Mouse (Mus musculus): ENCODE results near the gene Plcb4.

The Plcb4 gene

DNA sequence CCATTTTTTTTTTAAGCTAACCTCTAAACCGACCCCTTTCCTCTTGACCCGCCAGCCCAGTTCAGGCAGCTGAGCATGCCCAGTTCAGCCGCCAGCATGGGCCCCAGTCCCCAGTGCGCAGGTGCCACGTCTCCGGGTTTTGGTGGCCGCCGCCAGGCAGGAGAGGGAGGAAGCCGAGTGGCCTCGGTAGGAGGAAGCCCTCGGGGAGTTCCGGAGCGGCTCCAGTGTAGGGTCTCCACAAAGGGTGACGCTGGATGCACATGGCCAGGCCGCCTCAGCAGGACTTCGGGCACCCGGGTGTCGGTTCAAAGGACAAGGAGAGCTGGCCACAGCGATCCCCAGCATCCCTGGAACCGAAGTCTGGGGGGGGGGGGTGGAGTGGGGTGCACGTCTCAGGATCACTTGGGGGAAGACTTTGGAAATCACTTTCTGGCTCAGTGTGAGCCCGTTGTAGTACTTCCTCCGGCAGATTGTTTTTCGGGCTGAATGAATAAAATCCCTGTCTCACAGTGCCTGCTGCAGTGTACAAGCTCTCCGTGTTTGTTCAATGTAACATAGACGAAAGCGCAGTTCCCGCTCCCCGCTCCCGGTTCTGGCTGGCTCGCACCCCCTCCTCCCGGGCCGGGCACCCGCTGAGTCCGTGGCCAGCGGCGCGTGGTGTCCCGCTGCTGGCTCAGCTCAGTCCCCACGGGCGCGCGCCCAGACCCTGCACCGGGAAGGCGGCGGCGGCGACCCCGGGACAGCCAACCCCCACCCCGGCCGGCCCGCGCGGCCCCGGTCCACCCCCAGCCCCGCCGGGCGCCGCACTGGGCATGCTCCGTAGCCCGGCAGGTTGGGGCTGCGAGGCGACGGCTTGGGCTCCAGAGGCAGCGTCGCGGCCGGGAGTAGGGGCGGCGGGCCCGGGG, at the start of gene Plcb4:
Gene Plcb4 (plus strand): TSS at position 526 of the 905 bp plus-strand sequence.
- DNase-seq, result peak; percentile 75 to 78

DNA sequence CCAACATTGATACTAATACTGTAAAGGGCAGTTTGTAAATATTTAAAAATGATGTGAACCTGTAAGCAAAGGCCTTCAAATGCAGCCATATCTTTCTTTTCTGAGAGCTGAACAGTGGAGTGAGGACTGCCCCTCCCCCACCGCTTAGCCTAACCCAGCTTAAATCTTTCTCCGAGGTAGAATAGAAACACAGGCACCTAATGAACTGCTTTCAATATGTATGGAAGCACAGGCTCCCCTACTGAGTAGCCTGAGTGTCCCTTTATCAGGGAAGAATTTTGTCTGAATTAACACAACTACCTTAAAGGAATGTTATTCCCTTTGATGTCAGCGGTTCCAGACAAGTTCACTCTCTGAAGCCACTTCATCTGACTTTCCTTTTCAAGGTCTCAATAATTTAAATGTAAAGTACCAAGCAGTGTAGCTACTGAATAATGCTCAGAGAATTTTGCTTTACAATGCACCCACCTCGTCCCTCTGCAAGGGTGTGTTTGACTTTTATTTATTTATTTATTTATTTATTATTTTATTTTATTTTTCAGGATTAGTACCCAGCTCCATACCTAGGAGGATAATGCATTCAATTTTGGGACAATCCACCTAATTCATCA, 44.1 kb upstream of the Plcb4 start:
- no peak for DNase-seq

DNA sequence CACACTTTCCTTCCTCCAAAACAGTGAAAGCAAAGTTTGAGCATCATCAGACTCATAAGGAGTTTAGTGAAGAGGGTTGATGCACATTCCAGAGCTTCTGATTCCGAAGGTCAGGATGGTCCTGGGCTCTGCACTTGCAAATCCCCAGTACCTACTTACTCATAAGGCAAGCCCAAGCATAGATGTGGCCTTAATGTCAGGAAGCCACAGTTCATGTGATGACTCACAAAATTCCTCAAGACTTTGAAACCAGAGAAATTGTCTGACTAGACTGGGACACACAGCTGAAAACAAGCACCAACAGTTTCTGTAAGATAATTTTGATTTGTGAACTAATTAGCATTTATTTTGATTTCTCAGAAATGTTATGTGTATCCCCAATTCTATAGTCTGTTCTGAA, 42.7 kb upstream of the Plcb4 start:
- DNase-seq, result no peak

DNA sequence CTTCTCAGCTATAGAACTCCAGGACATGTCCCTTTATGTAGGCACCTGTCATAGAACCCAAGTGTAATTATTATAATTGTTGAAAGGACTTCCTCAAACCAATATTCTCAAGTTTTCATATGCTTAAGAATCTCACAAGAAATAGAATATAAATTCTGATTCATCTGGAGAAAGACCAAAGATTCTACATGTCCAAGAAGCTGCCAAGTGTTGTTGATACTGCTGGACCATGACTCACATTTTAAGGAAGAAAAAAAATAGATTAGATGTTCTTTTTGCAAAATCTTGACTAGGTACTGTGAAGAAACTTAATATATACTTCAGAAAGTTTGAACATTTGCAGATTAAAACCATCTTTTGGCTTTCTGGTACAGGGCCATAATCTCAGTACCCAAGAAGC, 40.3 kb upstream of the Plcb4 start:
- no peak for DNase-seq

DNA sequence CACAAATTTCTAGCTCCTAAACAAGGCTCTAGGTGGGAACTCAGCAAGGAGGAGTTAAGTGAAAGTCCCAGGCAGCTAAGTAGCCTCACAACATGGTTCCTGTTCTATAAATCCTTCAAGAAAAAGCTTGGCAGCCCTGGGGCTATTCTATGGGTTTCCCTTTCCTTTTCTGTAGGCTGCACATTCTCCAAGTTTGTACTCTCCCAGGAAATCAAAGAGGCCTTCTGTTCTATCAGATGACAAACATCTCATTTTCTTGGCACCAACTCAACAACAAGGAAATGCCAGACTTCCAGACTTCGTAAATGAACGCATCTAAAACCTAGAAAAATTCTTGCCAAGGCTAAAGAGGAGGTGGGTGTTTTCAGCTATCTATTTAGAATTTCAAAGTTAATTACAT, 38.9 kb upstream of the Plcb4 start:
- no peak for DNase-seq

DNA sequence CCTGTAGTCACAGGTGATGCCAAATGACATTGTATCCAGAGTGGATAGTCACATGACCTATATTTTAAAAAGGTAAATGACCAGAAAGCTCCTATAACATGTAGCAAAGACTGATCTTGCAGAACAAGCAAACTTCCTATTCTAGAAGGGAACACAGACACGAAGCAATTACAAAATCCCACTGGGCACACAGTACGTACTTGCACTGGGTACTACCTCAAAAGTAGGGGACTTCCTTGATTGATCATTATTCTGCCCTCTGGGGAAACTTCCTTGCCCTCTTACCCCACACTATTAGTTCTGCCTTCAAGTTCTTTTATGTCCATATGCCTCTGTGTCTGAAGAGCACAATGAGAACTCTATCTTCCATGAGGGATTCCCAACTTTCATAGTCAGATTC, 31.0 kb upstream of the Plcb4 start:
- DNase-seq, result no peak

DNA sequence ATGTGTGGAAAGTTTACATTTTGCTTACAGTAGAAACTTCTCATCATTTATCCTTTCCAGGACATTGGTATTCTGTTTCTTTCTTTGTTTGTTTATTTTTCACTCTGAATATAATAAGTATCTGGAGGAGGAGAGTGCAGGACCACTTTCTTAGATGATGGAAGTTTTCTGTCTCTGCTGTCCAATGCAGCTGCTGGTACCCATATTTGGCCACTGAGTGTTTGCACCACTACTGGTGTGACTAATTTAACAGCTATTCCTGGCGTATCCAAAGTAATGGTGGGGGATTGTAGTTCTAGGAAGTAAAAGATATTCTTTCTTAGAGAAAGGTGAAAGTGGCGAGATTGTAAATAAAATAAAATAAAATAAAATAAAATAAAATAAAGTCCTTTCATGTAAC, 21.6 kb upstream of the Plcb4 start:
- DNase-seq, result no peak

DNA sequence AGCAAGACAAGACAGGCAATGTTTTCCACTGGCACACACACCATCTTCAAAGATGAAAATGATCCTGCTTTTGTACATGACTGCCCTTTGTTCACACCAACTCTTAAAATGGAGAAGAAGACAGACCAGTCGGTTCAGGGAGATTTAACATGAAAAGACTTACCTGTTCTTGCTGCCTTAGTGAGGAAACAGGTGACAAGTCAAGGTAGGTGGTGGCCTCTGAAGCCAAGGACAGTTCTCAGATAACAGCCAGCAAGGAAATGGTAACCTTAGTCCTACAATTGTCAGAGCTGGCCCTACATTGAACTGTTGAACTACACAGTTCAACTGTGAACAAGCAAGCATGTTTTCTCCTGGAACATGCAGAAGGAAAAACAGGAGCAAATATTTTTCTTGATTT, 17.8 kb upstream of the Plcb4 start:
- DNase-seq, result no peak

DNA sequence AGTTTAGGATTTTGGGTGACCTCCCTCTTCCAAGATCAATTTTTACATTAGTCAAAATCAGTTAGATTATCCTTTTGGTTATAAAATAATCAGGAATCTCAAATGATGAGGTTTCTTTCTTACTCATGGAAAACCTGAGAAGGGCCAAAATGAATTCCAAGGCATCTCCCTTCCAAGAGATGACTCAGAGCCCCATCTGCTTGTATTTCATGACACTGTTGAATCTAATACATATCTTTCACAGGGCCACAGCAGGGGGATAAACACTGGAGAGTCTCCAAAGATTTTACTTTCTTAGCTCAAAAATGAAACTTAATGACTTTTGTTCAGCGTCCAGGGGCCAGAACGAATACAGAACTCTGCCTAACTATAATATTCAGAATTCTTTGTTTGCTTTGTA, 17.2 kb upstream of the Plcb4 start:
- no peak for DNase-seq

DNA sequence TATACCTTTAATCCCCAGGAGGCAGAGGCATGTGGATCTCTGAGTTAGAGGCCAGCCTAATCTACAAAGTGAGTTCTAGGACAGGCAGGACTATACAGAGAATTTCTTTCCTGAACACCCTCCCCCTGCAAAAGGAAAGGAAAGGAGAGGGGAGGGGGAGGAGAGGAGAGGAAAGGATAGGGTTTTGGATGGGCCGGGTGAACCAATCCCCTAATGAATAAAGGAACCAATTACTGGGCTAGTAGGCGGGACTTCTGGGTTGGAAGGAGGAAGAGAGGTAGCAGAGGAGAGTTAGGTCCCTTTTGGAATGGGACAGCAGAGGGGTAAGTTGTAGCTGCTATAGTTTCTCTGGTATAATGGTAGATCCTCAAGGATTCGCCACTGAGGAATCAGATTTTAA, 12.6 kb upstream of the Plcb4 start:
- DNase-seq, result no peak

DNA sequence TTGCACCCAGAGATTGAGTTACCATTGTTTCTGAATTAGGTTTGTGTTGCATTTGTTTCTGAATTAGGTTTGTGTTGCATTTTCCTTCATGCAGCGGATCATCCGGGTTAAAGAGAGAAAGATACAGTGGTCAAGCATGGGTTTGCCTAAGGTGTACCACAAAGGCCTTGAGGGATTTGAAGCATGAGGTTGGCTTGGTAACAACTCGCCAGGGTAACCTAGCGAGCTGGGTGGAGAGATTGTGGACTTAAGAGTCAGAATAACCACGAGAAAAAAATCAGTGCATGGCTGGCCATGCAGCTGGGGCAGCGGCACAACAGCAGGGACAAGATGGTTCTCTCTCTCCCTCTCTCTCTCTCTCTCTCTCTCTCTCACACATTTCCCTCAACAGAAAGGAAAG, 12.2 kb upstream of the Plcb4 start:
- no peak for DNase-seq

DNA sequence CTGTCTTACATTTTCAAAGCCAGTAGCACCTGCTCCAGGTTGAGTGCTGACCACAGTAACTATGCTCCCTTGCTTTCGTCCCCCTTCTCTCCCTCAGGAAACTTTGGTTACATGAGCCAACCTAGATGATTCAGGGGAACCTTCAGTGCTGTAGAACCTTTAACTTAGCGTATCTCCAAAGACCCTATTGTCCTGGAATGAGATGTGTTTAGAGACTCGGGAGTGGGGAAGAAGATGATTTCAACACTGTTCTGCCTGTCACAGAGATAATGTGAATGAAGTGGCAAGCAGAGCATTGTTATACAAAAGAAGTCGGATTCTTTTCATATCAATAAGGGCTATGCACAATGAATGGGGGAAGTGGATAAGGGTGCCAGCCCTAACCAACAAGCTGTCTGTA, 10.8 kb upstream of the Plcb4 start:
- no peak for DNase-seq

DNA sequence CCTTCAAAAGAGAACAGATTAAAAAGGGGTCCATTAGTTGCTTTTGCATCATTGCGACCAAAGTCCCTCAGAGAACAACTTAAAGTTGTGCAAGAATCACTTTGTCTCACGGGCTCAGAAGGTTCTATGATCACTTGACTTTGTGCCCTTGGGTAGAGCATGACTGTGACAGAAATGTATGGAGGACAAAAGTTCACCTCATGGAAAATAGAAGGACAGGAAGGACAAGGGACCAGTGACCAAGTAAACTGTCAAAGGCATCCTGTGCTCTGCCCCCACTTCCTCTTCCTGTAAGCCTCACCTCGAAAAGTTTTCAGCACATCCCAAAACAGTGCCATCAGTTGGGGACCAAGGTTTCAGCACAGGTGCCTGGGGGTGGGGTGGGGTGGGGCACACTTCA, 7.9 kb upstream of the Plcb4 start:
- no peak for DNase-seq

DNA sequence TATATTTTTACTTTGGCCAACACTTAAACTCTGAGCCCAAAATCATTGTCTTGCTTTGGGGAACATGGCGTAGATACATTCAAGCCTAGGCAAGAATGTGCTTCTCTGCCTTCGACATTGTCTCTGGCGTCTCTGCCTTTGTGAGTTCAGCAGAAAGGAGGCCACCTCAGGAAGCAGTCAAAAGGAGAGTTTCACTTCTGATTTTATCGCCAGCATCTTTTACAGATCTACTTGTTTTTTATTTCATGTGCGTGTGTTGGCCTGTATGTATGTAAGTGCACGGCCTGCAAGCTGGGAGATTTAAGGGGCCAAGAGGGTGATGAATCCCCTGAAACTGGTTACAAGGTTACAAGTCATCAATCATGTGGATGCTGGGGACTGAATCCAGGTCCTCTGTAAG, 6.8 kb upstream of the Plcb4 start:
- DNase-seq, result no peak

DNA sequence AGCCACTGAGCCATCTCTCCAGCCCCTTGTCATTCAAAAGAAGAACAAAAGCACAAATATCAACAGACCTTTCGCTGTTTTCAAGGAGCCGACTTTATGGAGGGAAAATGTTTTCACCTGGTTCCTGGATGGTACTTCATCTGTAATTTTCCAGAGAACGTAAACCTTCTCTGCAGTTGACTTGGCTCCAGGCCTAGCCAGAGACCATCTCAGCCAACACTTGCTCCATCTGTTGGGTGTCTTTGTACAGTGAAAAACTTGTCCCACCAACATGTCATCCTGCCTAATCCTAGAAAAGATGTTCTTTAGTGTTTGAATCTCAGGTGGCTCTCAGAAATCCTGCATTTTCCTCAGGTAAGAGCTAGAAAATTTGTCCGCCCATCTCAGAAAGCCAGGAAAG, 6.4 kb upstream of the Plcb4 start:
- no peak for DNase-seq

DNA sequence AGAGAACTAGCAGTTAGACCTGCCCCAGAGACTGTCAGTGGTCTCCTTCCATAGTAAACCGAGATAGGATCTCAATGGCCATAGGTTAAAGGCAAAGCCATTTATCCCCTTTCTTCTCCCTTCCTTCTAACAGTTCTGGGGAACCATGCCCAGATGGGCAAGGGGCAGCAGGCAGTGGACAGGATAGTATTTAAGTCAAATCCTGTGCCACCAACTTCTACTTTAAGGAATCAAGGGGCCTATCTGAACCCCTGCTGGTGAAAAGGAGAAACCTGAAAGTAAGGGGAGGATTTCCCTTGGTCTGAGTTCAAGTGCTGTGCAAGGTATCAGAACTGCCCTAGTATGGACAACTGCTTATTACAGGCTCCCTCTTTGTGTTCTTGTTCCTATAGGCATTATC, 2.9 kb upstream of the Plcb4 start:
- no peak for DNase-seq

DNA sequence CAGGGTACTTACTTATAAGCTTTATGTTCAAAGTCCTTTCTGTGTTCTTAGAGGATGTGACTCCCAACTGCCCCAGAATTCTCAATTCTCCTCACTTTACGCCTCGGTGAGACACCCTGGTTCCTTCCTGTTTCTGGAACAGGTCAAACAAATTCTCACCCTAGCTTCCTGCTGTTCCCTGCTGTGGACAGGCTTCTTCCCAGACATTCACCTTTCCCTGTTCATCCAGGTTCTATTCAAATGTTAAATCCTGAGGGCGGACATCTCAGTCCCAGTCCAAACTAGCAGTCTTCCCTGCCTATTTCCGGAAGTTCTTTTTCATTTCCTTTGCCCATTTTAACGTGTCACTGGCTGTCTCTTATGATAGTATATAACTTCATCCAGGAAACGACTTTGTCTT, 2.2 kb upstream of the Plcb4 start:
- no peak for DNase-seq

DNA sequence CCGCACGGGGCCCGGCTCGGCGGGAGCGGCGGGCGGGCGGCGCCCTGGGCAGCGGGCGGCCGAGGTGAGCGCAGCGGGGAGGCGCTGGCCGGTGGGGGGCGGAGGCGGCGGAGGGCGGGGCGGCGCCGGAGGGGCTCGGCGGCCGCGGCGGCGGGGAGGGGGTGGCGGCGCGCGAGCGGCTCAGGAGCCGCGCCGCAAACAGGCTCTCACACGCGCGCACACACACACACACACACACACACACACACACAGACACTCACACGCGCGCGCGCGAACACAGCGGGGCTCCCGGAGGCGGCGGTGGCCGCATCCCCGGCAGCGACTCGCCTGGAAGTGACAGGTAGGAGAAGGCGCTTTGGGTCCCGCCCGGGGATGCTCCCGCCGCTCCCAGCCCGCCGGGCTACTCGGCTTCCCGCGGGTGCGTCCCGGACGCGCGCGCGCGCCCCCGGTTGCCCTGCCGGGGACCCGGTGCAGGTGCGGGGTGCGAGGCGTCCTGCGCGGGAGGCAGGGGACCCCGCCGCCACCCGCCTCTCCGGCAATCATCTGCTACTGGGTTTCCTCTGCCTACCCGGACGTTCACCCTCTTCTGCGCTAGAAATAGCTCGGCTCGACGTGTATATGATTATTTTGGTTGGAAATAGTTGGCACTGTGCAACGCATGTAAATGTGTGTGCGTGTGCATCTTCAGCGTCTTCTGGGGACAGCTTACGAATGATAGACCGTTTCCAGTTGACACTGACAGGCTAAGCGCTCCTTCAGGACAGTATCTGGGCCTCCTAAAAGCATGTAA, 775 bp downstream of the Plcb4 start:
- DNase-seq, result peak; percentile 45 to 53

DNA sequence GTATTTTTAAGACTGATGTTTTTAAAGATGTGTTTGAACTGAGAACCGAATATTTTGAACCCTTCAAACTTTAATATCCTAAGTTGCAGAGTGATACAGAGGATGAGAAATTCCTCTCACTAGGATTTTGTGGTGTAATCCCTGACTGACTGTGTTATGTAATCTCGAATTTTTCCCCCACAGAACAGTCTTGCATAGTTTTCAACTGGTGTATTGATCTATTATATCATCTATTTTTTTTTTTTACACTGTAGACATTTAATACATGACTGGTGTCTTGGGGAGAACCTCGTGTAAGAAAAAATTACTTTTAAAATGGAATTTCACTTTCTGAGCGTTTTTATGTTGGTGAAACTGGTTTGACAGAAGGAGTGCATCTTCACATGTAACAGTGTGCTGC, 2.0 kb downstream of the Plcb4 start:
- DNase-seq, result no peak

DNA sequence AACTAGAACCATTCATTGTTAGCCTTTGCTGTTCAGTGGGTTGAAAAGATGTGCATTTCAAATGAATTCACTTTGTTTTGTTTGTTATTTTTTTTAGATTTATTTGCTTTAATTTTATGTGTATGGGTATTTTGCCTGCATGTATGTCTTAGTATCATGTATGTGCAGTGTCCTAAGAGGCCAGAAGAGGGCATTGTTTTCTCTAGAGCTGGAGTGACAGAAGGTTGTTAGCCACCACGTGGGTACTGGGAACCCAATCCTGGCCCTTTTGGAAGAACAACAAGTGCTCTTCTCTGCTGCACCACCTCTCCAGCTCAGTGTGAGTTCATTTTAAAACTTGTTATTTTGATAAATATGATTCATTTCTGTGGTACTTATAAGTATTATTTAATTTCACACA, 5.0 kb downstream of the Plcb4 start:
- DNase-seq, result no peak

DNA sequence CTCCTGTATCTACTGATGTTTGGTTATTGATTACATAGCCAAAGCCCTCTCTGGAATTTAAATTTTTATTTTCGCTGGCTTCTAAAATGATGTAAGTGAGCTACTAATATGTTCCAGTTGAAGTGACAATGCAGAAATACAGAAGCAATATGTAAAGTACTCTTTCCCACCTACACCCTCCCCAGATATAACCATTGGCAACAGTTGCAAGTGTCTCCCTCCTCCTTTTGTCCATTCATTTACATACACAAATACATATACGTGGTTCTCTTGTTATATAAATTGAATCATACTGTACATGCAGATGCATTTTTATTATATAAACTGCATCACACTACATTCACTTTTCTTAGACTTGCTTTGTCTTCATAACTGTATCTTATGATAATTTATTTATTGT, 8.7 kb downstream of the Plcb4 start:
- DNase-seq, result no peak

DNA sequence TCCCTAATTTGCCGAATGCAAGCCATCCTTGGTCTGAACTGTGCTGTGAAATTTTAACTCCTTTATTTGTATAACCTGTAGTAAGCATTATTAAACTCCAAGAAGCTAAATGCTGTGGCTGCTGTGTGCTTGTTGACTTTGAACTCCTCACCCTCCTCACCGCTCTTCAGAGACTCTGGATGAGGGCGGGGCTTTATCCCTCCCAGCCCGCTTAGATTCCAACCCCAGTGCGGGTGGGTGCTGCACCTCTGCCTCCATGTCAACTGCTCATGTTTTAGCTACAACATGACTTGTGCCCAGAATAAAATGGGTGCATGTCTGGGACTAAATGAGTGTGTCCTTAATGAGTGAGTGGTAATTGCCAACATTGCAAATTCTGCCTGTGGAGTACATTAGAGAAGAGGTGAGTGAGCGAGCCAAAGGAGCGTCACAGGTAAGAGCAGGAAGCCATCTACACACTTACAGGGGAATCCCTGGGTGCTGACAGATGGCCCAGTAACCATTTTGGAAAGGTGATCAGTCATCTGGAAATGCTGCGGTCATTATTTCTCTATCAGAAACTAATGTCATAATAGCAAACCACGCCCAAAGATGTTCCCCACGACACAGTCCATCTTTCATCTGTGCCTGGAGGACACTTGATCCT, 13.8 kb downstream of the Plcb4 start:
- no peak for DNase-seq

DNA sequence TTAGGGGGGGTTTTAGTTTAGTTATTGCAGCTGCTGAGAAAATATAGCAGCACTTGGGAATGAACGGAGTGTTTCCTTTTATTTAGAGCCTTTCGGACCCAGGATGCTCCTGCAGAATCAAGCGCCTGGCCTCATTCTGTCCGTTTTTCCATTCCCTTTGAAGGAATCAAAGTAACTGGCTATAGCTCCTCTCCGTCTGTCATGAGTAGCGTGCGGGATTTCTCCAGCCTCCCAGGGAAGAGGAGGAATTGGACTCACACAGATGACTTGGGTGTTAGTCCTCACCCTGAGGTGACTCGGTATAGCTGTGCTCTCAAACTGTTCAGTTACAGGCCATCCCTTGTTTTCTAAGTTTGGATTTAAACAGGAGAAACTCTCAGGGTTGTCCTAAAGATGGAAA, 14.8 kb downstream of the Plcb4 start:
- DNase-seq, result no peak

Measured in thymus, adult 18-20 months (tissue).